Mouse (Mus musculus): ENCODE measurements at regions not wholly inside any gene's neighbourhood (a gene's known extent, or its start where the extent isn't known, plus 50 kb on each side); places are given as distances from the start of the nearest gene placed in this dataset.
A peak's percentile ranks its signal among the peaks of the same experiment; 100 is the strongest.

GRCm38 (mm10) chr15:62230773-62231172 lies 1308.0 kb upstream of the A1bg start:
- no peak for DNase-seq

- DNase-seq = peak; percentile 29
Observed at GRCm38 (mm10) chr15:62229491-62230283, 1306.9 kb upstream of the A1bg start.

GRCm38 (mm10) chr15:62229023-62229422 lies 1306.2 kb upstream of the A1bg start:
- DNase-seq = no peak

GRCm38 (mm10) chr15:62224798-62225197 lies 1302.0 kb upstream of the A1bg start:
- no peak for DNase-seq

- DNase-seq = no peak
Observed at GRCm38 (mm10) chr15:62224191-62224590, 1301.4 kb upstream of the A1bg start.

- no peak for DNase-seq
Observed at GRCm38 (mm10) chr15:62223156-62223840, 1300.5 kb upstream of the A1bg start.

- DNase-seq = no peak
Observed at GRCm38 (mm10) chr15:62222731-62223130, 1299.9 kb upstream of the A1bg start.

- DNase-seq = no peak
Observed at GRCm38 (mm10) chr15:62222201-62222600, 1299.4 kb upstream of the A1bg start.

- no peak for DNase-seq
Observed at GRCm38 (mm10) chr15:62221024-62221819, 1298.4 kb upstream of the A1bg start.

- no peak for DNase-seq
Observed at GRCm38 (mm10) chr15:62220620-62221019, 1297.8 kb upstream of the A1bg start.

- DNase-seq = no peak
Observed at GRCm38 (mm10) chr15:62219934-62220540, 1297.2 kb upstream of the A1bg start.

GRCm38 (mm10) chr15:62218346-62219080 lies 1295.7 kb upstream of the A1bg start:
- DNase-seq = no peak

- peak; percentile 18 for DNase-seq
Observed at GRCm38 (mm10) chr15:62216688-62217477, 1294.1 kb upstream of the A1bg start.

GRCm38 (mm10) chr15:62215616-62216398 lies 1293.0 kb upstream of the A1bg start:
- DNase-seq = no peak

GRCm38 (mm10) chr15:62214300-62214699 lies 1291.5 kb upstream of the A1bg start:
- no peak for DNase-seq

GRCm38 (mm10) chr15:62212283-62212910 lies 1289.6 kb upstream of the A1bg start:
- DNase-seq = peak; percentile 56

GRCm38 (mm10) chr15:62209881-62210481 lies 1287.2 kb upstream of the A1bg start:
- DNase-seq = no peak

GRCm38 (mm10) chr15:62209296-62209695 lies 1286.5 kb upstream of the A1bg start:
- DNase-seq = no peak

- DNase-seq = peak; percentile 66
Observed at GRCm38 (mm10) chr15:62206502-62206902, 1283.7 kb upstream of the A1bg start.
